Comparison of ENCODE assay signal across 8 mouse cellular contexts in genomic region chr5:117388296-117388751, GRCm38 (mm10). TPM values are rescaled to one million over a fixed set of nuclear protein-coding genes. Genes with fewer than 3 reads are reported as not detected.
DNase-seq lines count a peak whose midpoint lies in the region; ATAC-seq and TF ChIP-seq lines count a peak whose summit lies in the region.

No protein-coding gene starts in this region.

- H3K9ac ChIP-seq in forebrain, embryonic 16.5 days (replicated peaks; ENCODE audit: low read depth, low read length) = peak overlapping the region; percentile 87
- peak overlapping the region; percentile 75 for H3K9ac ChIP-seq in lung, embryonic 15.5 days

- TF ChIP-seq POLR2A in cerebellum, adult 2 months (IDR thresholded peaks at IDR 0.05; ENCODE audit: borderline replicate concordance, insufficient read depth, low read length) = no peak

- no peaks in the 10 kb centered on the region; the same call in 1 of the 2 replicates for H3K36me3 ChIP-seq in forebrain, embryonic 16.5 days (ENCODE audit: control insufficient read depth, insufficient read depth)
- peaks cover 26% of the 10 kb centered on the region for H3K36me3 ChIP-seq in lung, embryonic 15.5 days

- H3K27me3 ChIP-seq in cerebellum, adult 2 months (ENCODE audit: control insufficient read depth, insufficient read depth, low read length) = no peaks in the 10 kb centered on the region
- H3K27me3 ChIP-seq in forebrain, embryonic 16.5 days (replicated peaks; ENCODE audit: control insufficient read depth, insufficient read depth, low read length) = no peaks in the 10 kb centered on the region
- no peaks in the 10 kb centered on the region for H3K27me3 ChIP-seq in lung, embryonic 15.5 days

- TF ChIP-seq CTCF in cerebellum, adult 2 months (IDR thresholded peaks at IDR 0.05; ENCODE audit: borderline replicate concordance, insufficient read depth, low read depth, low read length) = peak; percentile 35; the same call in 1 of the 2 replicates

- H3K4me1 ChIP-seq in cerebellum, adult 2 months (ENCODE audit: control insufficient read depth, insufficient read depth, low read length) = 0 out of 2 replicates have a peak, but pooled peaks cover 3% of the 10 kb centered on the region
- H3K4me1 ChIP-seq in forebrain, embryonic 16.5 days (replicated peaks; ENCODE audit: control insufficient read depth, insufficient read depth, low read length) = peaks cover 12% of the 10 kb centered on the region
- H3K4me1 ChIP-seq in lung, embryonic 15.5 days = peaks cover 17% of the 10 kb centered on the region

- H3K9me3 ChIP-seq in forebrain, embryonic 16.5 days (ENCODE audit: control insufficient read depth, low read length) = peaks cover 2% of the 10 kb centered on the region; the same call in 1 of the 2 replicates
- no peaks in the 10 kb centered on the region for H3K9me3 ChIP-seq in lung, embryonic 15.5 days

- no peak overlapping the region for H3K27ac ChIP-seq in cerebellum, adult 2 months (ENCODE audit: insufficient read depth, low read length)
- peak overlapping the region; percentile 53 for H3K27ac ChIP-seq in forebrain, embryonic 16.5 days (ENCODE audit: low read length)
- peak overlapping the region; percentile 81 for H3K27ac ChIP-seq in lung, embryonic 15.5 days

- 4% methylated on average over 16 of the region's 16 CpGs for WGBS in cerebellum, adult 2 months
- WGBS in forebrain, embryonic 16.5 days = 9% methylated on average over 16 of the region's 16 CpGs
- WGBS in lung, embryonic 15.5 days = 3% methylated on average over 16 of the region's 16 CpGs

- ATAC-seq in forebrain, embryonic 16.5 days = peak; percentile 19; the same call in 1 of the 2 replicates
- ATAC-seq in lung, embryonic 15.5 days (ENCODE audit: borderline replicate concordance, extremely low read depth, low FRiP score, low TSS enrichment) = peak; percentile 53
- ATAC-seq in neutrophil, adult 5-6 weeks (ENCODE audit: extremely low read depth, insufficient number of reproducible peaks, low FRiP score, poor library complexity, severe bottlenecking) = peak; percentile 36; the same call in 1 of the 2 replicates

- DNase-seq in 3T3-L1 (ENCODE audit: low read depth, low spot score) (peak; percentile 75), MEL-GATA-1-ER (ENCODE audit: extremely low read depth, low read depth) (peak; percentile 47)
- DNase-seq in cerebellum, adult 2 months = peak; percentile 53 to 63
- DNase-seq in kidney, adult 11 months = peak; percentile 34
- peak; percentile 35 to 41 for DNase-seq in urinary bladder, postnatal 36 days (ENCODE audit: low spot score in 2 of 2)

- peak overlapping the region; percentile 70 for H3K4me2 ChIP-seq in forebrain, embryonic 16.5 days (ENCODE audit: low read length)
- H3K4me2 ChIP-seq in lung, embryonic 15.5 days = peak overlapping the region; percentile 60

- peak overlapping the region; percentile 77 for H3K4me3 ChIP-seq in cerebellum, adult 2 months (replicated peaks; ENCODE audit: insufficient read depth, low read depth, low read length)
- H3K4me3 ChIP-seq in forebrain, embryonic 16.5 days (replicated peaks; ENCODE audit: low read length) = peak overlapping the region; percentile 80
- H3K4me3 ChIP-seq in lung, embryonic 15.5 days = peak overlapping the region; percentile 62

RNA-seq across cellular contexts. Expression of gene Rfc5, which starts 0.5 kb away (rescaled TPM):
- 9.9 and 10.4 TPM in 2 replicates for polyA plus RNA-seq in cerebellum, adult 2 months (2012; rRNA removed)
- polyA plus RNA-seq in forebrain, embryonic 16.5 days (2015; fragmentation: Nextera tagmentation; extraction: Ambion mirVana) = 40.7 and 53.5 TPM in 2 replicates
- 128 and 130 TPM in 2 replicates for polyA plus RNA-seq in lung, embryonic 15.5 days (2015; fragmentation: Nextera tagmentation; extraction: Ambion mirVana)
- 10.7 and 15.2 TPM in 2 replicates for total RNA-seq in neutrophil, adult 5-6 weeks (2017)

RNA-seq across cellular contexts. Expression of gene Ksr2, which starts 25.5 kb away (rescaled TPM):
- 12.1 and 13.7 TPM in 2 replicates for polyA plus RNA-seq in cerebellum, adult 2 months (2012; rRNA removed)
- 4.3 and 7.5 TPM in 2 replicates for polyA plus RNA-seq in forebrain, embryonic 16.5 days (2015; fragmentation: Nextera tagmentation; extraction: Ambion mirVana)
- 0.34 and 0.58 TPM in 2 replicates for polyA plus RNA-seq in lung, embryonic 15.5 days (2015; fragmentation: Nextera tagmentation; extraction: Ambion mirVana)
- 0.12 and 0.23 TPM in 2 replicates for total RNA-seq in neutrophil, adult 5-6 weeks (2017)

RNA-seq across cellular contexts. Expression of gene Wsb2, which starts 31.2 kb away (rescaled TPM):
- polyA plus RNA-seq in cerebellum, adult 2 months (2012; rRNA removed) = 235 and 238 TPM in 2 replicates
- polyA plus RNA-seq in forebrain, embryonic 16.5 days (2015; fragmentation: Nextera tagmentation; extraction: Ambion mirVana) = 216 and 227 TPM in 2 replicates
- 68.3 and 69.8 TPM in 2 replicates for polyA plus RNA-seq in lung, embryonic 15.5 days (2015; fragmentation: Nextera tagmentation; extraction: Ambion mirVana)
- total RNA-seq in neutrophil, adult 5-6 weeks (2017) = 24.2 and 29.7 TPM in 2 replicates
